Mouse (Mus musculus): ENCODE measurements at regions not wholly inside any gene's neighbourhood (a gene's known extent, or its start where the extent isn't known, plus 50 kb on each side); places are given as distances from the start of the nearest gene placed in this dataset.
"Not testable (repeated sequence)": the region's sequence is repeated elsewhere in the genome, so short reads cannot be mapped to it uniquely, and the experiment has no call there.

DNA sequence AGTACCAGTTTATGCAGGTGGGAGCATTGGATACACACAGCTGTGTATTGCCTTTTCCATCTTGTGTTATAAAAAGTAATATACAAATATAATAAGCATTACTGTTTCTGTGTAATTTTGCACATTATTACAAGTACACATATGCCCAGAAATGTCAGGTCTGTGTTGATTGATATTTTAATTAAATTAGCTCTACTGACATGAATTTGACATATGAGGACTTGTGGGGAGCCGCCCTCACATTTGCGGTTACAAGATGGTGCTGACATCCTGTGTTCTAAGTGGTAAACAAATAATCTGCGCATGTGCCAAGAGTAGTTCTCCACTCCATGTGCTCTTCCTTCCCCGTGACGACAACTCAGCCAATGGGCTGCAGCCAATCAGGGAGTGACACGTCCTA lies 362.1 kb downstream of the Rprm start:
- WGBS: 80% methylated on average over 6 of the region's 6 CpGs
- no peak for DNase-seq
- TF ChIP-seq POLR2A (IDR thresholded peaks at IDR 0.05; ENCODE audit: borderline replicate concordance, insufficient read depth, low read length) (no peak), CTCF (IDR thresholded peaks at IDR 0.05; ENCODE audit: borderline replicate concordance, insufficient read depth, low read depth, low read length) (no peak)
- Histone ChIP-seq H3K27me3 (ENCODE audit: control insufficient read depth, insufficient read depth, low read length) (no peaks in the 10 kb centered on the region), H3K4me3 (replicated peaks; ENCODE audit: insufficient read depth, low read depth, low read length) (no peak overlapping the region), H3K27ac (ENCODE audit: insufficient read depth, low read length) (no peak overlapping the region), H3K4me1 (ENCODE audit: control insufficient read depth, insufficient read depth, low read length) (no peaks in the 10 kb centered on the region)

DNA sequence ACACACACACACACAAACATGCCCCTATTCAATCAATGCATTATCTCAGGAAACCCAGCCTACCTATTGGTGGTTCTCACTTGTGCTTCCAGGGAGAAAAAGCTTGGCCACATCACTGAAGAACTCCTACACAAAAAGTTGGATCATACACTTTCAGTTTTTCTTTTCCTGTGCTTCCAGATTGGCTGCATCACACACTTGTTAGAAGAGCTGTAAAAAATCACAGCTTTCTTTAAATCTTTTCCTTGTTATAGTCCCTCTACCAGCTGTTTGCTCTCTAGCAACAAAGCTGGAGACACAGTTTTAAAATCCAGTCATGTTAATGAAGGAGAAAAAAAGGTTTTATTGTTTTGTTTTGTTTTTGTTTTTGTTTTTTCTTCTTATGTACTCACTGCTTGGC lies 356.7 kb downstream of the Rprm start:
- DNase-seq: no peak
- Histone ChIP-seq H3K27me3 (ENCODE audit: control insufficient read depth, insufficient read depth, low read length) (no peaks in the 10 kb centered on the region), H3K27ac (ENCODE audit: insufficient read depth, low read length) (no peak overlapping the region), H3K4me1 (ENCODE audit: control insufficient read depth, insufficient read depth, low read length) (no peaks in the 10 kb centered on the region), H3K4me3 (replicated peaks; ENCODE audit: insufficient read depth, low read depth, low read length) (no peak overlapping the region)
- TF ChIP-seq CTCF (IDR thresholded peaks at IDR 0.05; ENCODE audit: borderline replicate concordance, insufficient read depth, low read depth, low read length) (no peak), POLR2A (IDR thresholded peaks at IDR 0.05; ENCODE audit: borderline replicate concordance, insufficient read depth, low read length) (no peak)

DNA sequence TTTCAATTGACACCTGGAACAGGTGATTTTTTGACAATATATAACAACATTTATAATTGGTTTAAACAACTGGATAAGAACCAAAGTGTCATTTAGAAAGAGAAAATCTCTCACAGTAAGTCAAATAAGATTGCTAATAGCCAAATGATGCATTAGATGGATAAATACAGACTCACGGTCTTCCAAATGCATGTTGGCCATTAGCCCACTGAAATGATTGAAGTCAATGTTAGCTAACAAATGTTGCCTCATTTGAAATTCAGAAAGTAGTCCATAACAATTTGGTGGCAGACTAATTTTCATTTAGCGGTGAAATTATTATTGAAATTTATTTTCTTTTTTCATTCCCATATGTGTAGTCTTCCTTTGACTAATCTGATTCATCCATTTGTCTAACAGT lies 354.9 kb downstream of the Rprm start:
- no peak overlapping the region for H3K27ac ChIP-seq (ENCODE audit: insufficient read depth, low read length)
- H3K4me3 ChIP-seq (replicated peaks; ENCODE audit: insufficient read depth, low read depth, low read length): no peak overlapping the region
- no peaks in the 10 kb centered on the region for H3K4me1 ChIP-seq (ENCODE audit: control insufficient read depth, insufficient read depth, low read length)
- H3K27me3 ChIP-seq (ENCODE audit: control insufficient read depth, insufficient read depth, low read length): no peaks in the 10 kb centered on the region
- no peak for DNase-seq
- no peak for TF ChIP-seq CTCF (IDR thresholded peaks at IDR 0.05; ENCODE audit: borderline replicate concordance, insufficient read depth, low read depth, low read length)
- TF ChIP-seq POLR2A (IDR thresholded peaks at IDR 0.05; ENCODE audit: borderline replicate concordance, insufficient read depth, low read length): no peak
- WGBS: 92% methylated on average over 2 of the region's 2 CpGs

GRCm38 (mm10) chr2:53763486-53763885 lies 321.9 kb downstream of the Rprm start:
- H3K4me3 ChIP-seq (replicated peaks; ENCODE audit: insufficient read depth, low read depth, low read length): no peak overlapping the region
- DNase-seq: no peak
- 90% methylated on average over 2 of the region's 2 CpGs for WGBS
- H3K27ac ChIP-seq (ENCODE audit: insufficient read depth, low read length): no peak overlapping the region
- TF ChIP-seq CTCF (IDR thresholded peaks at IDR 0.05; ENCODE audit: borderline replicate concordance, insufficient read depth, low read depth, low read length) (no peak), POLR2A (IDR thresholded peaks at IDR 0.05; ENCODE audit: borderline replicate concordance, insufficient read depth, low read length) (no peak)
- no peaks in the 10 kb centered on the region for H3K4me1 ChIP-seq (ENCODE audit: control insufficient read depth, insufficient read depth, low read length)
- no peaks in the 10 kb centered on the region for H3K27me3 ChIP-seq (ENCODE audit: control insufficient read depth, insufficient read depth, low read length)

- H3K27me3 ChIP-seq (ENCODE audit: control insufficient read depth, insufficient read depth, low read length); H3K4me3 ChIP-seq (replicated peaks; ENCODE audit: insufficient read depth, low read depth, low read length); DNase-seq; H3K4me1 ChIP-seq (ENCODE audit: control insufficient read depth, insufficient read depth, low read length); H3K27ac ChIP-seq (ENCODE audit: insufficient read depth, low read length): not testable (repeated sequence)
- 97% methylated on average over 4 of the region's 6 CpGs for WGBS
These were observed 303.3 kb downstream of the Rprm start for GRCm38 (mm10) chr2:53782035-53782434.

GRCm38 (mm10) chr2:53788599-53788998 lies 296.8 kb downstream of the Rprm start:
- not testable (repeated sequence) for H3K27me3 ChIP-seq (ENCODE audit: control insufficient read depth, insufficient read depth, low read length); H3K4me1 ChIP-seq (ENCODE audit: control insufficient read depth, insufficient read depth, low read length); H3K27ac ChIP-seq (ENCODE audit: insufficient read depth, low read length); H3K4me3 ChIP-seq (replicated peaks; ENCODE audit: insufficient read depth, low read depth, low read length); DNase-seq
- 95% methylated on average over 5 of the region's 6 CpGs for WGBS

DNA sequence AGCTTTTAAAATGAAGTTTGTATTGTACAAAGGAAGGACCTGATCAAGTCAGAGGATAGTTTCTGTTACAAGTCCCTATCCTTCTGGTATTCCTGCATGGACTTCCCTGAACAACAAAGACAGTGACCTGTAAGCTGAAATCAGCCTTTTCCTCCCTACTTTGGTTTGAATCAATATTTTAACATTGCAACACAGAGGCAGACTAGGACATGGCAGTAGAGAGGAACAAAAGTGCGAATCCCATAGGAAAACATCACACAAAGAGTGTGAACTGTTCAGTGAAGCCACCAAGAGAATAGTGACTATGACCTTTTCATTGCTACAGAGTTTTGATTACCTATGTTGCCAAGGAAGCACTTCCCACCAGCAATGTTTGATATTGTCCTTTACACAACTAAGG lies 288.7 kb downstream of the Rprm start:
- Histone ChIP-seq H3K27me3 (ENCODE audit: control insufficient read depth, insufficient read depth, low read length) (no peaks in the 10 kb centered on the region), H3K4me3 (replicated peaks; ENCODE audit: insufficient read depth, low read depth, low read length) (no peak overlapping the region), H3K27ac (ENCODE audit: insufficient read depth, low read length) (no peak overlapping the region), H3K4me1 (ENCODE audit: control insufficient read depth, insufficient read depth, low read length) (no peaks in the 10 kb centered on the region)
- whole genome bisulfite sequencing: 70% methylated on average over 1 of the region's 1 CpGs
- DNase-seq: no peak
- no peak for TF ChIP-seq CTCF (IDR thresholded peaks at IDR 0.05; ENCODE audit: borderline replicate concordance, insufficient read depth, low read depth, low read length)
- no peak for TF ChIP-seq POLR2A (IDR thresholded peaks at IDR 0.05; ENCODE audit: borderline replicate concordance, insufficient read depth, low read length)

GRCm38 (mm10) chr2:53803666-53804065 lies 281.7 kb downstream of the Rprm start:
- DNase-seq: no peak

More at GRCm38 (mm10) chr2:53803666-53804065, 281.7 kb downstream of the Rprm start:
- TF ChIP-seq POLR2A (IDR thresholded peaks at IDR 0.05; ENCODE audit: borderline replicate concordance, insufficient read depth, low read length) (no peak), CTCF (IDR thresholded peaks at IDR 0.05; ENCODE audit: borderline replicate concordance, insufficient read depth, low read depth, low read length) (no peak)
- Histone ChIP-seq H3K4me3 (replicated peaks; ENCODE audit: insufficient read depth, low read depth, low read length) (no peak overlapping the region), H3K4me1 (ENCODE audit: control insufficient read depth, insufficient read depth, low read length) (no peaks in the 10 kb centered on the region), H3K27ac (ENCODE audit: insufficient read depth, low read length) (no peak overlapping the region), H3K27me3 (ENCODE audit: control insufficient read depth, insufficient read depth, low read length) (no peaks in the 10 kb centered on the region)

Data from cerebellum, adult 2 months (tissue).